Mouse (Mus musculus) intestine, embryonic 15.5 days (tissue): Measurements from ENCODE around the gene Tigit. TPM values are rescaled to one million over a fixed set of nuclear protein-coding genes. Genes with fewer than 3 reads are reported as not detected.

Source experiments
- ATAC-seq: fragments of 200-750 bp; cut with Nextera tagmentation; 2 replicates; pipeline ENCODE4 v1.8.0; 2017; ENCODE audit warnings: moderate TSS enrichment, moderate library complexity
- H3K27ac ChIP-seq: fragments of 300-500 bp; sonication (generic); 2 replicates; pipeline ENCODE4 v1.5.1; 2015; ENCODE audit warnings: mild to moderate bottlenecking, inconsistent platforms
- H3K27me3 ChIP-seq: fragments of 300-500 bp; sonication (generic); replicated peaks from 2 replicates; pipeline ENCODE4 v1.6.1; 2015; ENCODE audit warnings: inconsistent platforms
- H3K36me3 ChIP-seq: fragments of 300-500 bp; sonication (generic); 2 replicates; pipeline ENCODE4 v1.6.1; 2015; ENCODE audit warnings: inconsistent platforms
- H3K4me1 ChIP-seq: fragments of 300-500 bp; sonication (generic); replicated peaks from 2 replicates; pipeline ENCODE4 v1.6.1; 2015; ENCODE audit warnings: inconsistent platforms
- H3K4me2 ChIP-seq: fragments of 300-500 bp; sonication (generic); replicated peaks from 2 replicates; pipeline ENCODE4 v1.6.1; 2015; ENCODE audit warnings: mild to moderate bottlenecking, inconsistent platforms
- H3K4me3 ChIP-seq: fragments of 300-500 bp; sonication (generic); replicated peaks from 2 replicates; pipeline ENCODE4 v1.5.1; 2015; ENCODE audit warnings: inconsistent platforms
- H3K9ac ChIP-seq: fragments of 300-500 bp; sonication (generic); 2 replicates; pipeline ENCODE4 v1.6.1; 2015; ENCODE audit warnings: inconsistent platforms
- H3K9me3 ChIP-seq: fragments of 300-500 bp; sonication (generic); 2 replicates; pipeline ENCODE4 v1.6.1; 2016; ENCODE audit warnings: inconsistent platforms
- WGBS: fragments of 180-500 bp; shearing (Covaris S2); methylation state at CpG from one replicate; pipeline ENCODE4 v1.1.7; 2015; 5-methylcytosine and 5-hydroxymethylcytosine counted together
- microRNA counts: library from miRNA; unstranded; fragments of <30 nt; microRNA quantifications from one replicate; lab custom pipeline; 2016
- polyA plus RNA-seq: library from polyadenylated mRNA; unstranded; fragments of >200 nt; fragmentation: Nextera tagmentation; extraction: Ambion mirVana; gene quantifications from 2 replicates; pipeline ENCODE4 v1.2.1, GENCODE M21; 2015

The Tigit gene
- polyA plus RNA-seq, 1 experiment from 2014 or later: not detected

DNA sequence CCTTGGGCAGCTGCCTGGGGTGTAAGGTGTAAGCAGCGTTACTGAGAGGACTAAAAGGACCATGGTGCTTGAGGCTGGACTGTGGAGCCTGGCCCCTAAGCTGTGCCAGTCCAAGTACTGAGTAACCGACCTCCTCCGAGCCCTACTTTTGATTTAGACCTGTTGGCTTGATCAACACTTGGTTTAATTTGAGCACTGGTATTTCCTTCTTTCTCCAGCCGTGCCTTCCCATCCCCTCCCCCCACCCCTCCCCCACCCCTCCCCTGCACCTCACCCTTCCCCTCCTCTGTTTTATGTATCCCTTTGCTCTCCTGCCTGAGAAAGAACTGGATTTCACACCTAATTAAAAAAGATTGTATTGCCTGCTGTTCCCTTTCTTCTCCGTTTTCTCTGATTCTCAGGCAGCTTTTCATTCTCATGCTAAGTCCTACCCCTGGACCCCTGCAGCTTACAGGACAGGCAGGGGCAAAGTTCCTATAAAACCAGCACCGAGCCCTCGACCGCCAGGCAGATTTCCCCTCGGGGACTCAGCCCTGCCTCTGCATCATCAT is 60.3 kb downstream of the Tigit start:
- H3K4me1 ChIP-seq: no peaks in the 10 kb centered on the region
- WGBS: 33% methylated on average over 9 of the region's 9 CpGs
- no peak overlapping the region for H3K9ac ChIP-seq

DNA sequence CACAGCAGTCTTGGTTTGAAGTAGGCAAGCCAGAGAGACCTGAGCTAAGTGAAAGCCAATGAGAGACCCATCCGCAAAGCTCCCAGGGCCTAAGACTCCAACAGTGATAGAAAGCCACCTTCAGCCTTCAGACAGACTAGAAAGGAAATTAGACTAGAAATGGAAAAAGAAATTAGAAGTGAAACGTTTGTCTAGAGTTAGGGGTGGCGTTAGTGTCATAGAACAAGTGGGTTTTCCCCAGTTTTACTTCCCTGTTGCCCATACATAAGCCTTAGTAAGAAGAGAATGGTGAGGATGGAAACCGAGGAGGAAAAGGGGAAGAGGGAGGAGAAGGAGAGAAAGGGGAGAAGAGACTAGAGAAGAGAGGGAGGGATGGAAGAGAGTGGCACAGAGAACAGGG is 61.4 kb downstream of the Tigit start:
- no peaks in the 10 kb centered on the region for H3K36me3 ChIP-seq
- ATAC-seq: no peak
- WGBS: 73% methylated on average over 4 of the region's 4 CpGs

More for the DNA sequence above, 60.3 kb downstream of the Tigit start:
- Histone ChIP-seq H3K27ac (no peak overlapping the region), H3K36me3 (no peaks in the 10 kb centered on the region), H3K27me3 (no peaks in the 10 kb centered on the region), H3K4me3 (no peak overlapping the region), H3K4me2 (no peak overlapping the region), H3K9me3 (no peaks in the 10 kb centered on the region)
- ATAC-seq: no peak

DNA sequence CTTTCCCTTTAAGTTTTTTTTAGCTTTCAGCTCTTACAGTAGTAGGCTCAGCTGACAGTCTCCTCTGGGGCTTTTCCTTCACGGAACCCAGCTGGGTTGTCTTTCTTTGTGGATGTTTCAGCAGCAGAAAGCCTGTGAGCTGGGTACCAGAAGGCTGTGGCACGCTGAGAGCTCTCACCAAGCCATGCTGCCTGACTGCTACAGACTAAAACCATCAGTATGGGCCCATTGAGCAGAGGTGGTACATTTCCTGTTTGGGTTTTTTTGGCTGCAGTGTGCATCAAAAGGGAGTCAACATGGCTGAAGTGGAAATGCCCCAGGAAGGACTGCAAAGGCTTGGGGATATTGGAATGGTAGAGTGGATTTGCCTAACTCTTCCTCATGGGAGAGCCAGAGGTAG is 64.2 kb downstream of the Tigit start:
- Histone ChIP-seq H3K4me3 (no peak overlapping the region), H3K27me3 (no peaks in the 10 kb centered on the region), H3K36me3 (no peaks in the 10 kb centered on the region), H3K27ac (no peak overlapping the region), H3K9ac (no peak overlapping the region), H3K4me2 (no peak overlapping the region), H3K4me1 (no peaks in the 10 kb centered on the region), H3K9me3 (no peaks in the 10 kb centered on the region)
- no peak for ATAC-seq
- 88% methylated on average over 2 of the region's 2 CpGs for WGBS

More for the DNA sequence above, 61.4 kb downstream of the Tigit start:
- Histone ChIP-seq H3K4me2 (no peak overlapping the region), H3K27ac (no peak overlapping the region), H3K9me3 (no peaks in the 10 kb centered on the region), H3K4me3 (no peak overlapping the region), H3K27me3 (no peaks in the 10 kb centered on the region), H3K9ac (no peak overlapping the region), H3K4me1 (no peaks in the 10 kb centered on the region)

MicroRNAs encoded within 50 kb of the gene (microRNA counts, 519-probe panel; counts per million panel counts)
- microRNA mmu-miR-568 (lab: Ali Mortazavi, UCI): 97.1 counts per million, percentile 29 among the panel's probes with 10 or more counts

Other genes starting within 250 kb of the Tigit start
- not detected in 2 replicates for gene Drd3, start 89.9 kb upstream of the Tigit start, polyA plus RNA-seq
- 11.1 and 11.5 TPM in 2 replicates for gene Ccdc191, start 225.7 kb upstream of the Tigit start, polyA plus RNA-seq